Mouse (Mus musculus) forebrain, embryonic 14.5 days (tissue): Measurements from ENCODE around the gene Exph5. TPM values are rescaled to one million over a fixed set of nuclear protein-coding genes. Genes with fewer than 3 reads are reported as not detected.
A peak's percentile ranks its signal among the peaks of the same experiment; 100 is the strongest.

Source experiments
- ATAC-seq: fragments of 200-750 bp; cut with Nextera tagmentation; 2 replicates; pipeline ENCODE4 v1.8.0; 2017; ENCODE audit warnings: mild to moderate bottlenecking, moderate library complexity
- DNase-seq: peaks from one replicate; pipeline ENCODE4 v3.0.0-alpha.2; 2015; ENCODE audit warnings: low spot score
- H3K27ac ChIP-seq: fragments of 300-500 bp; sonication (generic); 2 replicates; pipeline ENCODE4 v1.5.1; 2014; ENCODE audit warnings: low read depth, mild to moderate bottlenecking, control low read depth, low read length, moderate library complexity
- H3K27me3 ChIP-seq: fragments of 300-500 bp; sonication (generic); replicated peaks from 2 replicates; pipeline ENCODE4 v1.6.1; 2014; ENCODE audit warnings: low read length, control low read depth, mixed read lengths; ENCODE audit not compliant: control insufficient read depth, insufficient read depth
- H3K36me3 ChIP-seq: fragments of 300-500 bp; sonication (generic); 2 replicates; pipeline ENCODE4 v1.6.1; 2014; ENCODE audit warnings: low read length, control low read depth; ENCODE audit not compliant: control insufficient read depth, insufficient read depth
- H3K4me1 ChIP-seq: fragments of 300-500 bp; sonication (generic); 2 replicates; pipeline ENCODE4 v1.6.1; 2014; ENCODE audit warnings: antibody characterized with exemption, low read length, control low read depth; ENCODE audit not compliant: control insufficient read depth, insufficient read depth
- H3K4me2 ChIP-seq: fragments of 300-500 bp; sonication (generic); 2 replicates; pipeline ENCODE4 v1.6.1; 2014; ENCODE audit warnings: mild to moderate bottlenecking, control low read depth, low read length
- H3K4me3 ChIP-seq: fragments of 300-500 bp; sonication (generic); 2 replicates; pipeline ENCODE4 v1.5.1; 2014; ENCODE audit warnings: low read depth, low read length, control low read depth
- H3K9ac ChIP-seq: fragments of 300-500 bp; sonication (generic); 2 replicates; pipeline ENCODE4 v1.6.1; 2014; ENCODE audit warnings: mild to moderate bottlenecking, low read length, control low read depth, moderate library complexity
- H3K9me3 ChIP-seq: fragments of 300-500 bp; sonication (generic); replicated peaks from 2 replicates; pipeline ENCODE4 v1.6.1; 2016; ENCODE audit warnings: low read length, control low read depth, mixed read lengths; ENCODE audit not compliant: control insufficient read depth
- WGBS: fragments of 180-500 bp; shearing (Covaris S2); extraction: QIAGEN DNeasy Blood & Tissue Kit; methylation state at CpG from one replicate; pipeline ENCODE4 v1.1.7; 2014; 5-methylcytosine and 5-hydroxymethylcytosine counted together
- polyA plus RNA-seq: library from polyadenylated mRNA; unstranded; fragments of >200 nt; fragmentation: Nextera tagmentation; extraction: Ambion mirVana; gene quantifications from 2 replicates; pipeline ENCODE4 v1.2.1, GENCODE M21; 2014

Exph5 gene
- polyA plus RNA-seq, 1 experiment from 2014 or later, result 0.05 TPM

- Histone ChIP-seq H3K36me3 (no peaks in the 10 kb centered on the region), H3K9me3 (no peaks in the 10 kb centered on the region)
- WGBS, result 84% methylated on average over 3 of the region's 3 CpGs
These were observed 69.9 kb downstream of the Exph5 start for GRCm38 (mm10) chr9:53371339-53371738.

GRCm38 (mm10) chr9:53375907-53376306 lies 74.4 kb downstream of the Exph5 start:
- Histone ChIP-seq H3K27me3 (no peaks in the 10 kb centered on the region), H3K4me1 (no peaks in the 10 kb centered on the region), H3K4me3 (no peak overlapping the region), H3K9ac (no peak overlapping the region), H3K27ac (no peak overlapping the region), H3K9me3 (no peaks in the 10 kb centered on the region), H3K4me2 (no peak overlapping the region), H3K36me3 (no peaks in the 10 kb centered on the region)
- no peak for ATAC-seq
- no peak for DNase-seq
- 82% methylated on average over 4 of the region's 4 CpGs for WGBS

More at GRCm38 (mm10) chr9:53371339-53371738, 69.9 kb downstream of the Exph5 start:
- H3K27me3 ChIP-seq, result no peaks in the 10 kb centered on the region
- no peak overlapping the region for H3K4me2 ChIP-seq
- no peaks in the 10 kb centered on the region for H3K4me1 ChIP-seq
- ATAC-seq (no peak), DNase-seq (no peak)
- no peak overlapping the region for H3K9ac ChIP-seq
- no peak overlapping the region for H3K4me3 ChIP-seq
- H3K27ac ChIP-seq, result no peak overlapping the region

GRCm38 (mm10) chr9:53376820-53377219 lies 75.3 kb downstream of the Exph5 start:
- WGBS, result 88% methylated on average over 13 of the region's 13 CpGs

GRCm38 (mm10) chr9:53377597-53377996 lies 76.1 kb downstream of the Exph5 start:
- 64% methylated on average over 5 of the region's 5 CpGs for WGBS
- DNase-seq (no peak), ATAC-seq (no peak)
- no peaks in the 10 kb centered on the region for H3K4me1 ChIP-seq
- H3K27me3 ChIP-seq, result no peaks in the 10 kb centered on the region
- H3K36me3 ChIP-seq, result no peaks in the 10 kb centered on the region
- no peak overlapping the region for H3K4me2 ChIP-seq
- H3K9me3 ChIP-seq, result no peaks in the 10 kb centered on the region
- H3K27ac ChIP-seq, result no peak overlapping the region
- no peak overlapping the region for H3K4me3 ChIP-seq
- H3K9ac ChIP-seq, result no peak overlapping the region

More at GRCm38 (mm10) chr9:53376820-53377219, 75.3 kb downstream of the Exph5 start:
- H3K4me1 ChIP-seq, result no peaks in the 10 kb centered on the region
- H3K27ac ChIP-seq, result no peak overlapping the region
- DNase-seq (no peak), ATAC-seq (no peak)
- H3K36me3 ChIP-seq, result no peaks in the 10 kb centered on the region
- no peaks in the 10 kb centered on the region for H3K27me3 ChIP-seq
- no peak overlapping the region for H3K9ac ChIP-seq
- H3K9me3 ChIP-seq, result no peaks in the 10 kb centered on the region
- no peak overlapping the region for H3K4me3 ChIP-seq
- H3K4me2 ChIP-seq, result no peak overlapping the region

- Histone ChIP-seq H3K9ac (no peak overlapping the region), H3K4me3 (no peak overlapping the region), H3K27me3 (no peaks in the 10 kb centered on the region), H3K4me2 (no peak overlapping the region), H3K9me3 (no peaks in the 10 kb centered on the region), H3K36me3 (no peaks in the 10 kb centered on the region), H3K4me1 (no peaks in the 10 kb centered on the region), H3K27ac (no peak overlapping the region)
- no peak for DNase-seq
- 89% methylated on average over 3 of the region's 3 CpGs for WGBS
- ATAC-seq, result no peak
These were observed 76.7 kb downstream of the Exph5 start for GRCm38 (mm10) chr9:53378171-53378570.

GRCm38 (mm10) chr9:53380595-53380994 lies 79.1 kb downstream of the Exph5 start:
- Histone ChIP-seq H3K4me1 (peaks cover 2% of the 10 kb centered on the region; the same call in 1 of the 2 replicates), H3K27ac (no peak overlapping the region), H3K36me3 (no peaks in the 10 kb centered on the region), H3K27me3 (no peaks in the 10 kb centered on the region), H3K4me2 (no peak overlapping the region), H3K9ac (no peak overlapping the region), H3K9me3 (no peaks in the 10 kb centered on the region), H3K4me3 (no peak overlapping the region)
- DNase-seq (no peak), ATAC-seq (no peak)
- 91% methylated on average over 2 of the region's 2 CpGs for WGBS

- Histone ChIP-seq H3K4me1 (peaks cover 2% of the 10 kb centered on the region; the same call in 1 of the 2 replicates), H3K27ac (no peak overlapping the region), H3K27me3 (no peaks in the 10 kb centered on the region), H3K36me3 (no peaks in the 10 kb centered on the region), H3K9ac (no peak overlapping the region), H3K4me2 (no peak overlapping the region), H3K4me3 (no peak overlapping the region), H3K9me3 (no peaks in the 10 kb centered on the region)
- no peak for DNase-seq
- ATAC-seq, result no peak
- 77% methylated on average over 5 of the region's 5 CpGs for WGBS
These were observed 79.7 kb downstream of the Exph5 start for GRCm38 (mm10) chr9:53381113-53381615.

GRCm38 (mm10) chr9:53383951-53384866 lies 82.7 kb downstream of the Exph5 start, which contains the start of gene Kdelc2:
TSS of gene Kdelc2 (plus strand) at chr9:53384025.
- Histone ChIP-seq H3K27ac (peak within 1 kb of the TSS; percentile 75), H3K27me3 (no peaks in the 10 kb centered on the region), H3K4me2 (peak within 1 kb of the TSS; percentile 97), H3K9me3 (no peaks in the 10 kb centered on the region), H3K4me1 (peaks cover 2% of the 10 kb centered on the region; the same call in 1 of the 2 replicates), H3K36me3 (no peaks in the 10 kb centered on the region), H3K4me3 (peak within 1 kb of the TSS; percentile 64), H3K9ac (peak within 1 kb of the TSS; percentile 77)
- DNase-seq (peak; percentile 94), ATAC-seq (peak; percentile 96)
- WGBS, result under 1% methylated on average over 67 of the region's 75 CpGs

GRCm38 (mm10) chr9:53384873-53385272 lies 83.4 kb downstream of the Exph5 start:
- Histone ChIP-seq H3K9ac (peak overlapping the region; percentile 18; the same call in 1 of the 2 replicates), H3K9me3 (no peaks in the 10 kb centered on the region), H3K27ac (no peak overlapping the region), H3K27me3 (no peaks in the 10 kb centered on the region), H3K4me1 (peaks cover 2% of the 10 kb centered on the region; the same call in 1 of the 2 replicates), H3K4me2 (peak overlapping the region; percentile 97), H3K4me3 (peak overlapping the region; percentile 64), H3K36me3 (no peaks in the 10 kb centered on the region)
- ATAC-seq, result peak; percentile 40
- WGBS, result 5% methylated on average over 8 of the region's 8 CpGs
- DNase-seq, result no peak
